Mouse (Mus musculus) B cell, adult (primary cell): ENCODE results near the gene I0C0044D17Rik. TPM values are rescaled to one million over a fixed set of nuclear protein-coding genes. Genes with fewer than 3 reads are reported as not detected.

Experiments used
- total RNA-seq: library from RNA; stranded (reverse); gene quantifications from 4 replicates; pipeline ENCODE4 v1.2.4, GENCODE M21; 2023; ENCODE audit not compliant: inconsistent age

The I0C0044D17Rik gene
- total RNA-seq = not detected in 4 replicates

DNA sequence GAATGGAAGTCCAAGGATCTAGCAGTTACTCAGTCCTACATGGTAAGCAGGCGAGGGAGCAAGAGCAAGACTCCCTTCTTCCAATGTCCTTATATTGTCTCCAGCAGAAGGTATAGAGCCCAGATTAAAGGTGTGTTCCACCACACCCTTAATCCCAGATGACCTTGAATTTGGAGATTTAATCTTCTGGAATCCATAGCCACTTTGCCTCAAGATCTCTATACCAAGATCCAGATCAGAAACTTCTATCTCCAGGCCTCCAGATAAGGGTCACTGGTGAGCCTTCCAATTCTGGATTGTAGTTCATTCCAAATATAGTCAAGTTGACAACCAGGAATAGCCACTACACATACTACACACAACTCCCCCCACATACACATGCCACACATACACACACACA lies at the start of gene I0C0044D17Rik:
TSS of gene I0C0044D17Rik (minus strand) at position 101 of the 400 bp plus-strand sequence.

DNA sequence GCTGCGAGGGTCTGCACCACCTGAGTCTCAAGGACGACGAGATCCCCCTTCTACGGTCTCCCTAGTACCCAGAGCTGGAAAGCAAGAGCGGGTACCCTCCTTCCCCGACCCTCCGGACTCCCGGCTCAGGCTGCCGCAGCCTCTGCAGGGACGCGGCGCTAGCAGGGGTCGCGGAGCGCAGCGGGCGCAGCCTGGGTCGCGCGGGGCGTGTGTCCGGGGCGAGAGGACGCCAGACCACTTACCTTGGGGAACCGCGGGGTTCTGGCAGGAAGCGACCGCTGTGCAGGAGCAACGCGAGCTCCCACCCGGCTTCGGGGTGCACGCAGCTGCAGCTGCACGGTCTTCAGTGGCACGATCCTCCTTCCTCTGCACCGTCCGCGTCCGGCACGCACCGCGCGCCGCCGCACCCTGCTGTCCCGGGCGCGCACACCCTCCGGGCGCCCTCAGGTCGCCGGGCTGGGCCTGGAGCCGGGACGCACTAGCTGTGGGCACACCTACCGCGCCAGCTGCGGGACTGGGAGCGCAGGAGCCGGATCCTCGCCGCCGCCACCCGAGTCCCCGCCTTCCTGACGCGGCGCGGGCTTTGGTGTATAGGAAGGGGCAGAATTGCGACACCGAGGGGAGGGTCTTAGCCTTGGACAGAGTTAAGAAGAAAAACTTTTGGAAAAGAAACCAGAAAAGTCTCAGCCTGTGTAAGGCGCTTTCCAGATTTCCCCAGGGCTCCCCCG lies 6.3 kb downstream of the I0C0044D17Rik start, which contains the start of gene Kank4:
TSS of gene Kank4 (minus strand) at position 354 of the 728 bp plus-strand sequence.

Other genes starting within 250 kb of the I0C0044D17Rik start
- 0.19 TPM in 1 of 4 replicates, not detected in the others for gene L1td1, start 97.1 kb downstream of the I0C0044D17Rik start, total RNA-seq
- not detected in 4 replicates for gene Kank4, start 6.3 kb downstream of the I0C0044D17Rik start, total RNA-seq
- gene Usp1, start 100.0 kb upstream of the I0C0044D17Rik start, total RNA-seq = 39.9 to 49.4 TPM (median 47.2 TPM) in 4 replicates
- gene Angptl3, start 207.1 kb upstream of the I0C0044D17Rik start, total RNA-seq = not detected in 4 replicates